Mouse (Mus musculus) left cerebral cortex, adult 11 months (tissue): Measurements from ENCODE around the gene 5730522E02Rik.

Experiments
- DNase-seq: peaks from one replicate; pipeline ENCODE4 v3.0.0; 2022; ENCODE audit warnings: low spot score

Gene 5730522E02Rik

DNA sequence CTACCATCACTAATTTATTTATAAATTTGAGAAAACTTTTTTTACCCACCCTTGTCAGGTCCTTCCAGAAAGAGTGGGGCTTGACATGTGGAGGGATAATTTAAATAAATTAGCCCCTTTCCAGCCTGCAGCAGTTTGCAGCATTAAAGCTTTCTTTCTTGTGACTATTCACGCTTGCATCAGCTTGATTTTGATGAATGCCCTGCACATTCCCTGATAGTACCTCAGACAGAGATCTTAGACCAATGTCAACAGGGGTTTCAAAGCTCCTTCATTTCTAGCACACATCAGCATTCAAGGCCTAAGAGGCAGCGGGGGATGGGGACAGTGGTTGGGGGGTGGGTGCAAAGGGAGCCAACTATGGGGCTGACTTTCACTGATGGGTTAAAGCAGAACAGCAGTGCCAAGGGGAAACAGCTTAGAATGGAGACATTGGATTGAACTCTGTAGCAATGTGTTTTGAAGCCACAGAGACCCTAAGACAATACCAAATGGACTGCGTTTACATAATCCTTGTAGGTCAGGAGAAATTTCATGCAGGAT lies 545.9 kb downstream of the 5730522E02Rik start:
- DNase-seq = no peak

DNA sequence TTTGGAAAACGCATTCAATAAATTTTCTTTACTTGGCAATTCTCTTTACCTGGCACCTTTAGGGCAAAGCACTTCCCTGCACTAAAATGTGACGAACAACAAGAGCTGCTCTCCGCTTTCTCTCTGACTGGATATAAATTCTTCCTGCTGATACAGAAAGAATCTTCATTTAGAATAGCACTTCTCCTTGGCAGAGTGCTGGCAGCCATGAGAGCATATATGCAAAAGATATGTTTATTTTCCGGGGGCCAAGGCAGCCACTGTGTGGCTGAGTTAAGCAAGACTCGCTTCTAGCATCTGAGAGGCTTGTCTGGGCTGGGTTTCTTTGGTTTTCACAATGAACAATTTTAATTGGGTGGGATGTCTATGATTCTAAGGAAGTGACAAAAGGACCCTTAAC lies 564.3 kb downstream of the 5730522E02Rik start:
- no peak for DNase-seq

DNA sequence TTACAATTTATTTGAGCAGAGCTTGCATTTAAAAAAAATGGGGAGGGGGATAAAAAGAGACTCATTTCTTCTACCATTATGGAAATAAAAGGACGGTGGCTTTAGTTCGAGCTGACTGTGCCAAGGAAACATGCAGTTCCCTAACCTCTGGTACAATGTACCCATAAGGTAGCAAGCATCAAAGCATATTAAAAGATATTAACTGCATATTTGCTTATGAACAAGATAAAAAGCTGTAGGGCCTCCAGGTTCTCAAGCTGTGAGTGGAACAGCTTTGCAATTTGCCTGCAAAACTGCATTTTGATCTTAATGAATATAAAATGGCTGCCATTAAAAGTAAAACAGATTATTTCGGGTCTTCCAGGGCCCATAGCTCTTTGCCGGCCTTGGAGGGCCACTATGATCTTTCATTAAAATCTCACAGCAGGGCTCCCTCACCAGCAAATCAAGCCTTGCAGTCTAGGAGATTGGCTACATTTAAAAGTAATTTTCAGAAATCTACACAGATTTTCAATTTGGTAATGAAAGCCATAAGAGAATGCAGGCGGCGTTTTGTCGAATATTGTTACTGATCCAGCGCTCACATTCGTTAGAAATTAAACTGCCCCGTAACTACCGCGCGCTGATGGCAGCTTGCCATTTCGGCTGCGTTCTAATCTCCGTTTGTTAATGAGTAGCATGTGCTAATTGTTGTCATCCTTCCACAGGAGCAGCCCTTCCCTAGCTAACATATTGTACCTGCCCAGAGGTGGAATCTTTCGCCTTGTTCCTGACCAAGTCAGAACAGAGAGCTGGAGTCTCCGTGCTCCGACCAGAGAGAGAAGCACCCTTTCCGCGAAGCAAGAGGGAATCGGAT lies 565.6 kb downstream of the 5730522E02Rik start:
- DNase-seq = no peak

DNA sequence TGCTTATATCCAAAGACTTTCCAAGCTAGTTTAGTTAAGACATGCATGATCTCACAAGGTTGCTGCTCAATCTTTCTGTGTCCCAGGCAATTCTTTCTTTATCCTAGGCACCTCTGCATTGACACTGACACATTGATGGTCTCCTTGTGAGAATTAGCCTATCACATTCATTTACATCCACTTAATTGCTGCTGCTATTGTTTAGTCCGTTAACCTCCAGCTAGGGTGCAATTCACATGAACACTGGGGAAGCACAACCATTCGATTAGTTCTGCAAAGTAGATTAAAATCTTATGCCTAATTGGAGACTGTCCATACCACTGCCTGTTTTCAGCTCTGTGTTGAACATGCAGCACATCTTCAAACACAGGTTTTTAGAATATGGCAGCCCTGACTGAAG lies 603.7 kb downstream of the 5730522E02Rik start:
- no peak for DNase-seq

DNA sequence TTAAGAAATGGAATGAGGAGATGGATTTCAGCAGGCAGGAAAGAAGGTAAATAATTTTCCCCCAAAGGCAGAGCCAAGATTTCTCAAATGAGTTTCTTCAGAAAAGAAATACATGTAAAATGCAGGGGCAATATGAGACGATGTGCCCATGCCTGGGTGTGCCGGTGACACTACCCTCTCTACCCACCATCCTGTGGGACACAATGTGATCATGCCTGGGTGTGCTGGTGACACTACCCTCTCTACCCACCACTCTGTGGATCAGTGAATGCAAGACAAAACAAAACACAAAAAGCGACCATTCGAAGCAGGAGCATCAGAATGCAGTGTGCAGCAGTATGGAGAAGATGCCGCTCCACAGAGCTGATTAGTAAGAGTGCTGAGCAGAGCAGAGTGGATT lies 610.5 kb downstream of the 5730522E02Rik start:
- no peak for DNase-seq

DNA sequence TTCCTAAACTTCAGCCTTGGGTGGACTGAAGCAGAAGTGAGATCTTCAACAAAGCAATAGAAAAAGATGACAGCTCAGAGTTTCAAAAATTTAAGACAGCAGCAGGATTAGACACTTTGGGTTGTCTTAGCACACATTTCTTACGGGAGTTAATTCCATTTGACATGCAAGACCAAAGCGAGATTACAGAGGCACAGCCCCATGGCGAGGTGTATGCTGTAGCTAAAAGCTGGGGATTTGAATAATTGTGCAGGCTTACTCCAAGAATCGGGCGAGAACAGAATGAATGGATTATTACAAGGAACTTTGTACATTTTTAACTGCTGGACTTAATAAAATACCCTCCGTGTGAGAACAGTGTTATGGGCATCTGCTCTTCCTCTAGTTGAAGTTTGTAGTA lies 615.3 kb downstream of the 5730522E02Rik start:
- no peak for DNase-seq

DNA sequence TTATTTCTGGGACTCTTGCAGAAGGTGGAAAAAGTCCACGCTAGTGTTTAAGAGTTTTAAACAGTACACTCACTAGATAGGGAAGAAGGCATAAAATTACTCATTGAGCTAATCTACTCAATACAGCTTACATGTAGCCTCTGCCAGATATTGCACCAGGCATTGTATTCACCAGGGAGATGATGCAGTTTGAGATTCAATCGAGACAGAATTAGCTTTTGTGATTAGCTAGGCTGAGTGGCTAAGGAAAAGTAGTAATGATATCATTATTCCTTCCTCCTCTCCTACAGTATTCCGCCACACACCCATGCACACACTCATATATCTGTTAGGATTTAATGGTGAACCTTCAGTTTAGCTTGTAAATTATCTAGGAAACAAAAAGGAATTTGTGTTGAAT lies 615.8 kb downstream of the 5730522E02Rik start:
- DNase-seq = no peak

DNA sequence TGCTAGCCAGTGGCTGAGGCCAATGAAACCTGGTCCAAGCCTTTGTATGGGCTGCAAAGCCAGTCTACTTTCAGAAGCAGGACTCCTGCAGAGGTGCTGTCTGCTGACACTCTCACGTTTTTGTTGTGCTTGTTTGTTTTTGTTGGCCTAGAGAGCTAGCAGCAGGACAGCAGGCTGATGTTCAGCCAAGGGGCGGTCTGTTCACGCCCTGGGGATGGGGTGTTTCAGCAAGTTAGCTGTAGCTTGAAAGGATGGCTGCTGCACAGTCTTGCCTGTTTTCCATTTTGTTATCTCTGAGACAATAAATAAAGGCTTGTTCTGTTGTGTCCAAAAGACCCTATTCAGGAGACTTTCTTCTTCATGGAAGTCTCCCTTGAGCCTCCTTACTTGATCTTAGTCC lies 618.3 kb downstream of the 5730522E02Rik start:
- DNase-seq = no peak

DNA sequence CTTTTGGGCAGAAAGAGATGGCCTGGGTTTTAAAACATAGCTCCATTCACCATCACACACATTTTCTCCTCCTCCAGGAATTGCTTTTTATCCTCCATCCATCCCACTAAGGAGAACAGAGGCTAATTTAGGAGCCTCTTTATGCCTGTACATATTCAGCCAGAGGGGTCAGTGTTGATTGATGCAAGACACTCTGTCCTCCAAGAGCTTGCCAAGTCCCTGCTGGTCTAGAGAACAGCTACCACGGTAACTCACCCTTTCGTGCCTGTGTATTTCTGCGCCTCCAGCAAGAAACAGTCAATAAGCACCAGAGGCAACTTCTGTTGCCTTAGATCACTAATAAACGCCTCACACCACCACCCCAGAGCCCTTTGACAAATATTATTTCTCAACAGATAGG lies 620.3 kb downstream of the 5730522E02Rik start:
- no peak for DNase-seq

DNA sequence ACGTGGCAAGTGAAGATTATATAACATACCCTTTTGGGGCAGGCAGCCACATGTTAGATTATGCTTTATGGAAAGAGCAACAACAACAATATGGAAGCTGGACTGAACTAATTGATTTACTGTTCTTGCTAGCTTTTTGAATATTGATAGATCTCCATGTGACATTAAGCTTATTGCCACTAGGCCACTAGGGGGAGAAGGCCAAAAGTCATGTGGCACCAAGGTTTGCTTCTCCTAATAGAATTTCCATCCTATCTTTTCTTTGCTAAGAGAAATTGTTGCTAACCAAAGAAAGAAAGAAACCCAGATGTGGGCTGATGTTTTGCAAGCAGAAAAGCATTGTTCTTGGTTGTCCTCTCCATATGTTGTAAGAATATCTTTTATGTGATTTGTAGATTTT lies 621.1 kb downstream of the 5730522E02Rik start:
- no peak for DNase-seq

DNA sequence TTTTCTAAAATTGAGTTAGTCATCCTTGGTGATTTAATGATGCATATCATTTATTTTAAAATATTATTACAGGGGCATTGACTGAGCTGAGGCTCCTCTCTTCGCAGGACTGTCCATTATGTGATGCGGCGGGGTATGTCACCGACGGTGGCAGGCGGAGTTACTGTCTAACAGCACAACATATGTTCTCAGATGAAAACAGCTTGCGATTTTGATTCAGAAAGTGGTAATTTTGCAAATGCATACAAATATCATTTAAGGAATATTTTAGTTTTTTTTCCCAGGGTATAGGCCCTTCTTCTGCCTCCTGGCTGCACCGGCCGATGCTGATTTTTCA lies 636.5 kb downstream of the 5730522E02Rik start:
- no peak for DNase-seq

DNA sequence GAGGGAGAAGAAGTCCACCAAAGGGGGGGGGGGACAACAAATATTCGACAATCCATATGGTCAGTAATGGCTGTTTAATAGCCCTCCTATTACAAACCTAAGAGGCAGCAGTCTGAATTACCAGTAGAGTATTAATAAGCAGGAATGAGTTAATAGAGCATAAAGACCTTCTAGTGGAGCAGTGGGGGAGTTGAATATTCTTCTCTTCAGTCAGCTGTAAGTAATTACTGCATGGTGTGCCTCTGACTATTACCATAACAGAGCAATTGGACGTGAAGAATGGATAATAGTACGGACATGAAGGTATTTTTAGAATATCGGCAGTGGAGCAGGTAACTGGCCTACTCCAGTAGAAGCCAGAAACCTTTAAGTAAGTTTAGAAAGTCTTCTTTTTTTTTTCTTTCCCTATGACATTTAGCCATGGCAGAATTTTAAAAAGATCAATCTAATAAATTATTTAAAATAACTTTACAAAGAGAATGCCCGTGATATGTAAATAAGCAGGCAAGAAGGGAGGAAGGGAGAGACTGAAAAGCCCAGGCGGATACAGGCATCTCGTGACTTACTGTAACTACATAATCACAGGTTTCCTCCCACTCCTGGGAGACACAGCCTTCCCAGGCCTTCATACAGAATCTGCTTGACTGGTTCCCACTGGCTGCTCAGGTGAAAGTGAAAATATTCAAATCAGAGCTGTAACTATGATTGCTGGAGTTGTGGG lies 637.0 kb downstream of the 5730522E02Rik start:
- no peak for DNase-seq

DNA sequence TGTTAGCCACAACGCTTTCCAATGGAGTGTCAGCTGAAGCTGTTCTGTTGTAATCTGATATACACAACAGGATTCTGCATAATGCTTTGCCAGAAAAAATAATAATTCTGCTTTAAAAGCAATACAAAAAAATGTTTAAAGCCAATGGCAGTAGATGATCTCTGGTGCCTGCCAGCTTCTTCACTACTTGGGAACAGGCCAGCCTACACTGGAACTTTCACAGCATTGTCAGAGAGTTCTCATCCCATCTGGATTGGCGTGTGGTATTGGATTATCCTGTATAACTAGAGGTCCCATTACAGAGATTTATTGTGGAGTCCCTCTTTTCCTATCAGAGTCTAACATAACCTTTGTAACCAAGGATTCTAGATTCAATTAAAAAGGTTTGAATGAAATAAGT lies 639.2 kb downstream of the 5730522E02Rik start:
- no peak for DNase-seq
